Mouse (Mus musculus): ENCODE measurements around the gene Tubgcp3. TPM values are rescaled to one million over a fixed set of nuclear protein-coding genes. Genes with fewer than 3 reads are reported as not detected.

Gene Tubgcp3
- 15.3 and 20.1 TPM in 2 replicates for polyA plus RNA-seq (2021; fragmentation: Nextera tagmentation)
- long read RNA-seq, experiment 1, transcript Tubgcp3-201 (22 exons, 3,797 nt), result major isoform, 199 of 283 reads
- long read RNA-seq, experiment 1, transcript Tubgcp3-208 (8 exons, 2,018 nt), result minor isoform, 6 of 283 reads
- long read RNA-seq, experiment 1, partial matches to known transcripts, result 21 of 283 reads
- long read RNA-seq, experiment 1, other reads (novel, unspliced or antisense), result 55 of 283 reads
- long read RNA-seq, experiment 2, transcript Tubgcp3-201 (22 exons, 3,797 nt), result major isoform, 25 of 45 reads
- long read RNA-seq, experiment 2, partial matches to known transcripts, result 18 of 45 reads
- long read RNA-seq, experiment 2, other reads (novel, unspliced or antisense), result 2 of 45 reads

DNA sequence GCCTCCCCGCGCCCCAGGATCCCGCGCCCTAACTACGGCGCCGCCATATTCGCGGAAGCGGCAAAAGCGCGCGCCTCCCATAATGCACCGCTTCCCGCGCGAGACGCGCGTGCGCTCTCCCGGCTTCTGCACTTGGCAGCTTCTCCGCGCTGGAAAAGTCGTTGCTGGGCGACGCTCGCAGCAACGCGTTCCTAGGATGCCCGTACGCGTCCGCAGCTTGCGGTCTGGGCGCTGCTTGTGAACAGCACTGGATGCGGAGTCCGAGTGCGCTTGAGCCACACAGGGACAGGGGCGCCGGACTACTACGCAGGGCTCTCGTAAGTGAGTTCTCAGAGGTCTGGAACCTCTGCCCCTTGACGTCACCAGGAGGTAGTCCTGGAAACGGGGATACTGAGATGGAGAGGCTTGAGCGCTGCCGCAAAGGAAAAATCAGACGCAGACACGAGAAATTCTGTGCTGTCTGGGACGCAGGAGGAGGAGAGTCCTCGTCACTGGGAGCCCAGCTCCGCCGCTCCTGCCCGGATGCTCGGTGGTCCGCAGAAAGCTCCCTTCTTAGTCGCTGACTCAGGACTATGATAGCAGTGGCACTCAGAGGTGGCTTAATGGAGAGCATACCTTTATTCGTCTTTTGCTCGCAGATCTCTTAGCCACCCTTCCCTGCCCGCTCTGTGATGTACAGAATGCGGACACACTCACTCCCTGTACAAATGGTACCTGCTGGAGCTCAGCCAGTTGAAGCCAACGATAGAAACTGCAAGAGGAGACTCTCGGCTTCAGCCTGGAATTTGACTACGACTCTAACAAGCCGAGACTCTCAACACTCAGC, at the start of gene Tubgcp3:
Gene Tubgcp3 (minus strand): TSS at position 193 of the 826 bp plus-strand sequence.

DNA sequence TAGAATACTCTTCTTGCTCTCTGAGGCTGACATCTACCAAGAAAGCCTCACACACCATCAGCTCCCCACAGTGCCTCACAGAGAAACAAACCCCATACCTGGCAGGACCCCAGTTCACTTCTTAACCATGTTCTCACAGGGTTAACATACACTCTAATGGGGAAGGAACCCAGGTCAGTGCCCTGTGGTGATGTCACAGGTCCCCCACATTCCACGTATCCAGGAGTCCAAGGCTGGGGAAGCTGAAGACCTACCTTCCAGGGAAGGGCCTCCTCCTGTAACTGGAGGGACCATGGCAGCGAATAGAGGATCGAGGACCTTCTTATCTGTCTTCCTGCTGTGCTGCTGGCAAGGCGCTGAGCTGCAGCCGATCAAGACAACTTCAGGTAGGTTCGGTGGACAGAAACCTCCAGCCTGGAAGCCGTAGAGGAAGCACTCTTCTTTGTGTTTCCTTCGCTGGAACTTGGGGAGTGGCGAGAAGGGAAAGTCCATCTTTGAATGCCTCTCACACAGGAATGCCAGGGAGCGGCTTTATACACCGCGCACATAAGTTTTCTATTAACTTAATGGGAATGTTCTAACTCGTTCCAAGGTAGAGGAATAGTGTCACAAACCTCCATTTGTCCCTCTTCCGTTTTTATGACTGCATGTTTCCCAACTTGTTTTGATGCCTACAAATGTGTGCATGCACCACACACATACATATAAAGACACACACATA, 99.1 kb downstream of the Tubgcp3 start, which contains the start of gene Spaca7:
Gene Spaca7 (plus strand): TSS at position 216 of the 721 bp plus-strand sequence.

Other genes with a start within 250 kb of the Tubgcp3 start
- gene Spaca7, start 99.2 kb downstream of the Tubgcp3 start, polyA plus RNA-seq (2021; fragmentation: Nextera tagmentation), result not detected in 2 replicates
- gene Atp11a, start 84.8 kb upstream of the Tubgcp3 start, polyA plus RNA-seq (2021; fragmentation: Nextera tagmentation), result 3.1 and 3.2 TPM in 2 replicates
- 18.8 and 21.8 TPM in 2 replicates for gene Mcf2l, start 201.6 kb upstream of the Tubgcp3 start, polyA plus RNA-seq (2021; fragmentation: Nextera tagmentation)